Mouse (Mus musculus) MEL (cell line): ENCODE measurements around the gene Prf1. TPM values are rescaled to one million over a fixed set of nuclear protein-coding genes. Genes with fewer than 3 reads are reported as not detected.
A peak's percentile ranks its signal among the peaks of the same experiment; 100 is the strongest.

Source experiments
- DNase-seq: peaks from one replicate; pipeline ENCODE4 v3.0.0; 2011; ENCODE audit warnings: low read depth, low spot score
- H3K27ac ChIP-seq: 2 replicates; pipeline ENCODE4 v1.5.1; 2012; ENCODE audit warnings: low read depth, mild to moderate bottlenecking, control low read depth, low read length, moderate library complexity; ENCODE audit not compliant: control insufficient read depth
- H3K27me3 ChIP-seq, 2 experiments: fragments of 150-350 bp in 1 of 2; sonication (generic) in 1 of 2; 2 replicates each; pipeline ENCODE4 v1.6.1; 2012; ENCODE audit warnings: low read length in 2 of 2, mild to moderate bottlenecking in 2 of 2, improper control_type of control experiment in 1 of 2, moderate library complexity in 1 of 2; ENCODE audit not compliant: insufficient read depth in 2 of 2, control insufficient read depth in 1 of 2
- H3K36me3 ChIP-seq, 2 experiments: 2 replicates each; pipeline ENCODE4 v1.6.1; 2012 to 2014; ENCODE audit warnings: low read length in 2 of 2, improper control_type of control experiment in 1 of 2, inconsistent platforms in 1 of 2, mild to moderate bottlenecking in 1 of 2; ENCODE audit not compliant: insufficient read depth in 2 of 2, control insufficient read depth in 1 of 2
- H3K4me1 ChIP-seq, 2 experiments: fragments of 150-350 bp in 1 of 2; sonication (generic) in 1 of 2; 2 replicates each; pipeline ENCODE4 v1.6.1; 2012; ENCODE audit warnings: low read length in 2 of 2, improper control_type of control experiment in 1 of 2, mild to moderate bottlenecking in 1 of 2; ENCODE audit not compliant: insufficient read depth in 2 of 2, control insufficient read depth in 1 of 2
- H3K4me3 ChIP-seq, 2 experiments: fragments of 150-350 bp in 1 of 2; sonication (generic) in 1 of 2; 2 replicates each; pipeline ENCODE4 v1.5.1; 2012; ENCODE audit warnings: low read depth in 2 of 2, low read length in 2 of 2, mild to moderate bottlenecking in 2 of 2, moderate library complexity in 2 of 2, control low read depth in 1 of 2, improper control_type of control experiment in 1 of 2; ENCODE audit not compliant: control insufficient read depth in 1 of 2, insufficient read depth in 1 of 2
- H3K79me2 ChIP-seq: 2 replicates; pipeline ENCODE4 v1.6.1; 2012; ENCODE audit warnings: mild to moderate bottlenecking, low read length, moderate library complexity; ENCODE audit not compliant: control insufficient read depth, poor library complexity, insufficient read depth
- H3K9ac ChIP-seq: 2 replicates; pipeline ENCODE4 v1.6.1; 2012; ENCODE audit warnings: low read depth, mild to moderate bottlenecking, control low read depth, low read length, moderate library complexity; ENCODE audit not compliant: control insufficient read depth, poor library complexity, severe bottlenecking
- H3K9me3 ChIP-seq: fragments of 150-350 bp; sonication (generic); replicated peaks from 2 replicates; pipeline ENCODE4 v1.6.1; 2012; ENCODE audit warnings: mild to moderate bottlenecking, low read length, improper control_type of control experiment, moderate library complexity; ENCODE audit not compliant: insufficient read depth
- CHD1 ChIP-seq: IDR thresholded peaks from 2 replicates; pipeline ENCODE4 v1.6.1; 2012; ENCODE audit warnings: low read depth, mild to moderate bottlenecking, inconsistent platforms, low read length, improper control_type of control experiment
- CTCF ChIP-seq, 3 experiments: IDR thresholded peaks in 2 of 3; conservative IDR thresholded peaks in 1 of 3; 2 replicates each; pipeline ENCODE4 v1.5.1; 2011 to 2012; ENCODE audit warnings: low read length in 3 of 3, low read depth in 2 of 3, mild to moderate bottlenecking in 2 of 3, improper control_type of control experiment in 1 of 3, inconsistent platforms in 1 of 3, mixed read lengths in 1 of 3, moderate library complexity in 1 of 3; ENCODE audit not compliant: control insufficient read depth in 1 of 3, insufficient read depth in 1 of 3, poor library complexity in 1 of 3, severe bottlenecking in 1 of 3
- EP300 ChIP-seq, 2 experiments: IDR thresholded peaks; 2 replicates each; pipeline ENCODE4 v1.6.1; 2011; ENCODE audit warnings: improper control_type of control experiment in 2 of 2, low read length in 2 of 2, low read depth in 1 of 2, mild to moderate bottlenecking in 1 of 2
- HCFC1 ChIP-seq: IDR thresholded peaks from 2 replicates; pipeline ENCODE4 v1.6.1; 2012; ENCODE audit warnings: low read depth, mild to moderate bottlenecking, inconsistent platforms, low read length, improper control_type of control experiment, moderate library complexity
- JUND ChIP-seq: IDR thresholded peaks from 2 replicates; pipeline ENCODE4 v1.6.1; 2011; ENCODE audit warnings: low read depth, mild to moderate bottlenecking, improper control_type of control experiment, low read length
- KAT2A ChIP-seq: conservative IDR thresholded peaks from 2 replicates; pipeline ENCODE4 v1.6.1; 2012; ENCODE audit warnings: low read depth, low read length, improper control_type of control experiment, inconsistent platforms
- MAX ChIP-seq: IDR thresholded peaks from 2 replicates; pipeline ENCODE4 v1.6.1; 2011; ENCODE audit warnings: low read length, improper control_type of control experiment
- MAZ ChIP-seq: IDR thresholded peaks from 2 replicates; pipeline ENCODE4 v1.6.1; 2012; ENCODE audit warnings: low read depth, mild to moderate bottlenecking, inconsistent platforms, low read length, improper control_type of control experiment
- MEF2A ChIP-seq: IDR thresholded peaks from 2 replicates; pipeline ENCODE4 v1.6.1; 2014; ENCODE audit warnings: low read depth, mild to moderate bottlenecking, inconsistent platforms, low read length, improper control_type of control experiment; ENCODE audit not compliant: poor library complexity, insufficient replicate concordance, severe bottlenecking; ENCODE audit errors: extremely low read depth
- MYC ChIP-seq: IDR thresholded peaks from 2 replicates; pipeline ENCODE4 v1.6.1; 2011; ENCODE audit warnings: low read depth, mild to moderate bottlenecking, low read length, improper control_type of control experiment, moderate library complexity
- NELFE ChIP-seq: IDR thresholded peaks from 2 replicates; pipeline ENCODE4 v1.6.1; 2011; ENCODE audit warnings: low read depth, low read length, improper control_type of control experiment
- NRF1 ChIP-seq: IDR thresholded peaks from 2 replicates; pipeline ENCODE4 v1.6.1; 2014; ENCODE audit warnings: low read depth, mild to moderate bottlenecking, inconsistent platforms, low read length, improper control_type of control experiment, moderate library complexity; ENCODE audit not compliant: poor library complexity, insufficient read depth, severe bottlenecking
- POLR2AphosphoS2 ChIP-seq: IDR thresholded peaks from 2 replicates; pipeline ENCODE4 v1.6.1; 2011; ENCODE audit warnings: low read length, improper control_type of control experiment
- RAD21 ChIP-seq: IDR thresholded peaks from 2 replicates; pipeline ENCODE4 v1.6.1; 2011; ENCODE audit warnings: mild to moderate bottlenecking, low read depth, low read length, improper control_type of control experiment
- RCOR1 ChIP-seq: IDR thresholded peaks from 2 replicates; pipeline ENCODE4 v1.6.1; 2012; ENCODE audit warnings: low read depth, mild to moderate bottlenecking, inconsistent platforms, low read length, improper control_type of control experiment
- SIN3A ChIP-seq: IDR thresholded peaks from 2 replicates; pipeline ENCODE4 v1.6.1; 2012; ENCODE audit warnings: low read length, improper control_type of control experiment, inconsistent platforms
- SMC3 ChIP-seq: IDR thresholded peaks from 2 replicates; pipeline ENCODE4 v1.6.1; 2011; ENCODE audit warnings: low read depth, low read length, improper control_type of control experiment
- TAL1 ChIP-seq: IDR thresholded peaks from 2 replicates; pipeline ENCODE4 v1.6.1; 2012; ENCODE audit warnings: mild to moderate bottlenecking, inconsistent platforms, low read length, moderate library complexity, mixed read lengths
- TCF12 ChIP-seq: IDR thresholded peaks from 2 replicates; pipeline ENCODE4 v1.6.1; 2014; ENCODE audit warnings: low read depth, mild to moderate bottlenecking, inconsistent platforms, low read length, improper control_type of control experiment, moderate library complexity
- ZC3H11A ChIP-seq: IDR thresholded peaks from 2 replicates; pipeline ENCODE4 v1.6.1; 2012; ENCODE audit warnings: low read depth, mild to moderate bottlenecking, inconsistent platforms, low read length, improper control_type of control experiment
- ZKSCAN1 ChIP-seq: IDR thresholded peaks from 2 replicates; pipeline ENCODE4 v1.6.1; 2012; ENCODE audit warnings: low read depth, mild to moderate bottlenecking, inconsistent platforms, low read length, improper control_type of control experiment, moderate library complexity
- ZMIZ1 ChIP-seq: IDR thresholded peaks from 2 replicates; pipeline ENCODE4 v1.6.1; 2012; ENCODE audit warnings: low read depth, mild to moderate bottlenecking, inconsistent platforms, low read length, improper control_type of control experiment, moderate library complexity
- ZNF384 ChIP-seq: IDR thresholded peaks from 2 replicates; pipeline ENCODE4 v1.6.1; 2012; ENCODE audit warnings: low read depth, mild to moderate bottlenecking, inconsistent platforms, low read length, improper control_type of control experiment
- polyA plus RNA-seq, 2 experiments: library from polyadenylated mRNA; stranded (reverse) in 1 of 2; unstranded in 1 of 2; fragments of >175 nt in 1 of 2; fragments of >200 nt in 1 of 2; gene quantifications; 2 replicates each; pipeline versions ENCODE4 v1.2.1 to v1.2.4; 2012; ENCODE audit warnings: low replicate concordance in 2 of 2, low read depth in 1 of 2; ENCODE audit not compliant: insufficient read length in 2 of 2, insufficient read depth in 1 of 2, missing spikeins in 1 of 2
- total RNA-seq: library from RNA; depleted of rRNA; stranded (reverse); fragments of 300-350 nt; gene quantifications from 2 replicates; pipeline ENCODE4 v1.2.3, GENCODE M21; 2012

The Prf1 gene
- total and polyA plus RNA-seq, 3 experiments = 0.04 TPM; not detected in 2

GRCm38 (mm10) chr10:61337665-61338064, 40.0 kb downstream of the Prf1 start:
- no peaks in the 10 kb centered on the region for H3K4me1 ChIP-seq
- DNase-seq = no peak
- no peak overlapping the region for H3K4me3 ChIP-seq
- TF ChIP-seq MAX (no peak), NELFE (no peak), SIN3A (no peak), MAZ (no peak), RCOR1 (no peak), ZC3H11A (no peak), SMC3 (no peak), CHD1 (no peak), TAL1 (no peak), POLR2AphosphoS2 (no peak), MYC (no peak), MEF2A (no peak), RAD21 (no peak), CTCF (IDR thresholded peaks at IDR 0.05 in 2 of 3, conservative IDR thresholded peaks at IDR 0.05 in 1 of 3; ENCODE audit: control insufficient read depth in 1 of 3, insufficient read depth in 1 of 3, low read depth in 2 of 3, low read length in 3 of 3, poor library complexity in 1 of 3, severe bottlenecking in 1 of 3) (no peak), ZNF384 (no peak), TCF12 (no peak), JUND (no peak), EP300 (IDR thresholded peaks at IDR 0.05; ENCODE audit: low read depth in 1 of 2, low read length in 2 of 2) (no peak), ZKSCAN1 (no peak)
- no peaks in the 10 kb centered on the region for H3K27me3 ChIP-seq
- H3K9me3 ChIP-seq = no peaks in the 10 kb centered on the region
- H3K36me3 ChIP-seq = no peaks in the 10 kb centered on the region
- no peak overlapping the region for H3K9ac ChIP-seq
- no peaks in the 10 kb centered on the region for H3K79me2 ChIP-seq
- no peak overlapping the region for H3K27ac ChIP-seq

GRCm38 (mm10) chr10:61339216-61339615, 41.6 kb downstream of the Prf1 start:
- no peak overlapping the region for H3K27ac ChIP-seq
- H3K4me3 ChIP-seq = no peak overlapping the region
- no peak overlapping the region for H3K9ac ChIP-seq
- no peaks in the 10 kb centered on the region for H3K36me3 ChIP-seq
- no peaks in the 10 kb centered on the region for H3K79me2 ChIP-seq
- DNase-seq = peak; percentile 13
- no peaks in the 10 kb centered on the region for H3K9me3 ChIP-seq
- H3K4me1 ChIP-seq = no peaks in the 10 kb centered on the region
- TF ChIP-seq KAT2A = no peak
- no peak for TF ChIP-seq HCFC1
- TF ChIP-seq NRF1 = no peak
- TF ChIP-seq NELFE = no peak
- no peak for TF ChIP-seq MAX
- TF ChIP-seq CHD1 = no peak
- peak; percentile 34 to 42 (median 41); a peak in 5 of 6 replicates for TF ChIP-seq CTCF (IDR thresholded peaks at IDR 0.05 in 2 of 3, conservative IDR thresholded peaks at IDR 0.05 in 1 of 3; ENCODE audit: control insufficient read depth in 1 of 3, insufficient read depth in 1 of 3, low read depth in 2 of 3, low read length in 3 of 3, poor library complexity in 1 of 3, severe bottlenecking in 1 of 3)
- TF ChIP-seq ZMIZ1 = no peak
- H3K27me3 ChIP-seq = no peaks in the 10 kb centered on the region
